Mouse (Mus musculus) frontal cortex, postnatal 25 days (tissue): ENCODE data around the gene Tmem202.
A peak's percentile ranks its signal among the peaks of the same experiment; 100 is the strongest.

Experiments used
- DNase-seq, 2 experiments: peaks; one replicate each; pipeline ENCODE4 v3.0.0; 2022; ENCODE audit warnings: low spot score in 2 of 2

The Tmem202 gene

DNA sequence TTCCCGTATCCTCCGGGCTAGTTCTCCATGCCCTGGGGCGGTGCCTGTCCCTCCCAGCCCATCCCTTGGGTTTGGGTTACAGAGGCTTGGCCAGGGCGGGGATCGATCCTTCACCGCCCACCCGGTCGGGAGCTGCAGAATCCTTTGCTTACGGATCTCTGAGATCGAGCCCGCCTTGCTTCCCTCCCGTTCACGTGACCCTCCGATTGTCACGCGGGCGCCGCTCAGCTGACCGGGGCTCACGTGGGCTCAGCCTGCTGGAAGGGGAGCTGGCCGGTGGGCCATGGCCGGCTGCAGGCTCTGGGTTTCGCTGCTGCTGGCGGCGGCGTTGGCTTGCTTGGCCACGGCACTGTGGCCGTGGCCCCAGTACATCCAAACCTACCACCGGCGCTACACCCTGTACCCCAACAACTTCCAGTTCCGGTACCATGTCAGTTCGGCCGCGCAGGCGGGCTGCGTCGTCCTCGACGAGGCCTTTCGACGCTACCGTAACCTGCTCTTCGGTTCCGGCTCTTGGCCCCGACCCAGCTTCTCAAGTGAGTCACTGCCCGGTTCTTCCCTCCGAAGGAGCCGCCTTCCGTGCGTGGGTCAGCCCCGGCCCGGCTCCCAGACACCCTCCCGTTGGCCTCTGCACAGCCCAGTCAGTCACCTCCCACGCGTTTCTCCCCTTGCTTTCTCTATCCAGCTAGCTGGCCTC is at the start of gene Tmem202, which contains the start of gene Hexa:
Gene Tmem202 (minus strand): TSS at position 407 of the 697 bp plus-strand sequence.
Gene Hexa (plus strand): TSS at position 100 of the 697 bp plus-strand sequence.
- peak; percentile 53 to 62 for DNase-seq

DNA sequence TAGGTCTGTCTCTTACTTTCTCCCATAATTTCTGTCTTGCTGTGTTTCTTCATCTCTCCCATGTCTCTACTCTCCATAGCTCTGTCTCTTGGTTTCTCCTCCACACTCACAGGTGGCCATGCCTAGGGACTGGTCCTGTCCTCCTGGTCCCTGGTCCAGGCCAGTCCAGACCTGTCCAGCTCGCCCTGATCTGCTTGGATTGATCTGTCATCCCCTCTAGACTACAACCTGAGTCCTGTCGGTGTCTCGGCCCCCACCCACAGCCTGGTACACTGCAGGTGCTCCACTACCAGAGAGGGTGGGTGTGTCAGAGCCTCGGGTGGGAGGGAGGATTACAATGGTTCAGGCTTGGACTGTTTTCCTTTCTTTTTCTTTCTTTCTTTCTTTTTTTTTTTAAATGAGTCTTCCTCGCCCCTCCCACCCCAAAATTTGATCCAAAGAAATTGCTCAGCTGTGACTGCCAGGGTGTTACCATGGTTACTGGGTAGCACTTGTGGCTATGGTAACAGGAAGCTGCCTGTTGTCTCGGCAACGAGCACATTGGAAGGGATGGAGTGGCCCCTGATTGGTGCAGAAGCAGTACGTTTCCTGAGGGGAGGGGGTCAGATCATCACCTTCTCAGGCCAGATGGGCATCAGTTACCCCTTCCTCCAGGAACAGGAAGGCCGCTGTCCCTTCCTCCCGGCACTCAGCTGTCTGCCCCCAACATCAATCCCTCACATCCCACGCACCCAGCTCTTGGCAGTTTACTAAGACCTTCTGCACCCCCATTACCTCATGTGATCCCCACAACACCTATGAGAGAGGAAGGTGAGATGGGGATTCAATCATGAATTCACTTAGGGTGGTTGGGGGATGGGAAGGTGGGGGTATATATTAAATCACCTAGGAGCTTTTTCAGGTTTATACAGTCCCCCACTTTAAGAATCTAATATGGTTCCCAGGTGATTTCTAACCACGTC is 49.3 kb upstream of the Tmem202 start:
- peak; percentile 27 to 61 for DNase-seq

DNA sequence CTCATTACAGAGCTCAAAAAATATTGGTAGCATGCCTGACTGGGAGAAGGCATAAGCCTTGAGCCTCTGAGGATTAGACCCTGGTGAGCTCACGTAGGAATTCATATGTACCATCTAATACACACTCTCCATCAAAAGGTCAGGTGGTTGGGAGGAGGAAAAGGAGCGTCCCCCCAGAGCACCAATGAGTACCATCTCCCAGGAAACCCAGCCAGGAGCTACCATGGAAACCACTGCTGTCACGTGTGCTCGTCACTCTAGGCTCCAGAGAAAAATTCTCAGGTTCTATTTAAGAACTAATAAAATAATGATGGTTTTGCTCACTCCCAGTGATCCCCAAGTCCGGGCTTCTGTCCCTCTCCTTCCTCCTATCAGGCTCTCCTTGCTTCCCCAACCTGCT is 48.6 kb upstream of the Tmem202 start:
- DNase-seq = no peak

DNA sequence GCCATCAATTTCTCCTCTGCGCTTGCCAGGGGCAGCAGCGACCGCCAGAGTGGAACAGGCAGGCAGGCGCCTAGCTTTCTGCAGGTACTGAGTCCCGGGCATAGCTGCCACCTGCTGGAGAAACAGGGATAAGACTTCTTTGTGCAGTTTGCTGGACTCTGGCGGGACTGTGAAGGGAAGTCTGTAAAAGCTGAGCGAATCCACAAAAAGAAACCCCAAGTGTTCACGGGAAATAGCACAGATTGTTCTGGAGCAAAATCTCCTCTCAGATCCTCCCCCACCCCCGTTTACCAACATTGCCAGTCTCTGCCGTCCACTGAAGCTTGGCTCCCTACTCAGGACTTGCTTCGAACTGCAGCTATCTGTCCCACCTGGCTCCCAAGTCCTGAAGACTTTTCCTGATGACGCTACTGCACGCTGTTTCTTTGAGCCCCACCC is 45.2 kb upstream of the Tmem202 start:
- peak; percentile 49 to 65 for DNase-seq

DNA sequence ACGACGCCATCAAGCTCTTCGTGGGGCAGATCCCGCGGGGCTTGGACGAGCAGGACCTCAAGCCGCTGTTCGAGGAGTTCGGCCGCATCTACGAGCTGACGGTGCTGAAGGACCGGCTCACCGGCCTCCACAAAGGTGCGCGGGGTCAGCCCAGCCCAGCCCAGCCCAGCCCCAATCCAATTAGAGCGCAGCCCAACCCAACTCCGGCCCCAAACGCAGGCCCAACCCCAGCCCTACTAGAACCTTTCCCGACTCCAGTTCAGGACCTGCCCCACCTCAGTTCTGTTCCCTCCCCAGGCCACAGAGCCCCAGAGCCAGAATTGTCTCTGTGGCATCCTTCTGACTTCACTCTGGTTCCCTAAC is 38.8 kb upstream of the Tmem202 start:
- DNase-seq = no peak

DNA sequence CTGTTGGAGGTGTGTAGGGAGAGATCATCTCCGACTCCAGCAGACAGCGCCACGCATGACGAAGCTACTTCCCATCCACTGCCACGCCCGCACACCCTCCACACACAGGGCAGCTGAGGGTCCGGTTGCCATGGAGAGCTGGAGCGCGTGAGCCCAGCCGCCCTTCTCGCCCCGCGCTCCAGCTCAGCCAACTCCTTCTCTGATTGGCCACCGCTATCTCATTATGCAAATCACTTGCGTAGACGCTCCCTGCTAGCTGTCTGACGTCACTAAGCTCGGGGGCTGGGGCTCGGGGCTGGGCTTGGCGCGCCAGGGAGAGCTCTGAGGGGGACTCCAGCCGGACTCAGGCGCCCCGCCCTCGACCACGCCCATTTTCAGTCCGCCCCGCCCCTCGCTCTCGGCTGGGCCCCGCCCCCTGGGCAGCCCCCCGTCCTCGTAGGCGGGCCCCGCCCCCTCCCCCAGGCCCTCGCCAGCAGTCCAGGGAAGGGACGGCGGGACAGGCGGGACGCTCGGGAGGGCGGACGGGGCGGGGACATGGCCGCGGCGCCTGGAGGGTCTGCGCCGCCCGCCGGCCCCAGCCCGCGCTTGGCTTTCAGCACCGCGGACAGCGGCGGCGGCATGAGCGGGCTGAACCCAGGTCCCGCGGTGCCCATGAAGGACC is 38.3 kb upstream of the Tmem202 start, which contains the start of gene Celf6:
Gene Celf6 (plus strand): TSS at position 74 of the 661 bp plus-strand sequence.
- peak; percentile 68 to 84 for DNase-seq

DNA sequence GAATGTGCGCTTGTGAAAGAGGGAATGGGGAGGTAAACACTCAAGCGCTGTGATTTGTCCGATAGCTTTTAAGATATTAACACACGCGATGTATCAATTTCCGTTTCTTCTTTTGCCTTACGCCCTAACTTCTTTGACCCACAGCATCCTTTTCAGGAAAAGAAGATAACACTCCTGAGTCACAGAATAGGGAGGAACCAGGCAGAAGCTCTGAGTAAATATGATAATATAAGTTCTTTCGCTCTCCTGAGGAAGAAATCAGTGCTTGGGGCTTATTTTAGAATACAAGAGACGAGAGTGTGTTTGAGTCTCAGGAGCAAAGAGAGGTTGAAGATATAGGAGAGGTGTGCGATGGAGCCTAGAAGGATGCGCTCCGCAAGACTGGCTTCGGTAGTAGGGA is 37.8 kb upstream of the Tmem202 start:
- no peak for DNase-seq

DNA sequence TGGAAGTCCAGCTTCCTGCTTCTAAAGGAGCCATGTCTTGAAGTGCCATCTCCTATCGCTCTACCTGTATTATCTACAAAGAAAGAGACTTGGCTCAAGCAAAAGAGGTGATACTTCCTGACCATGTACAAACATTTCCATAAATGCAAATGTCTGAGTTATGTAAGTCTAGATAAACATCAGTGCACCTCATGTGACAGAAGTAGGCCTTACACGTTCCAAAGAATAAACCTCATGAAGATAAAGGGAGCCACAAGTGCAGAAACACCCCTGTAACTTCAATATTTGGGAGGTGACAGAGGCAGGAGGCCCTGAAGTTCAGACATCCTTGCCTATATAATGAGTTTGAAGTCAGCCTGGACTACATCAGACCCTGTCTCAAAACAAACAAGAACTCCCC is 32.2 kb upstream of the Tmem202 start:
- DNase-seq = no peak

DNA sequence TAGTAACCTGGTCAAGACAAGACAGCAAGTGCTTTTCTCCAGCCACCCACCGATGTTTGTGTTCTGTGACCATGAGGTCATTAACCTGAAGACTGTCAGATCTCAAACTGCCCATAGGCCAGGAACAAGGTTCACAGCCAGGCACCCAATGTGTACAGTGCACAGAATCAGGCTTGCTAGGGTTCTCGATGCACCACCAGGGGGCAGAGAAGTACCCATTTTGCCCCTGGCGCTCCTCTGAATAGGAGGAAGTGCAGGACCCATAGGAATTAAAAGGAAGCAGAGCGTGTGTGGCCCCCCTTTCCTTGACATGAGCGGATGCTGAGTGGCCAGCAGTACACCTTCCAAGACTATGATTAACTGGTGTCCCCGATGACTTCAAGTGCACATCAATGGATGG is 27.5 kb upstream of the Tmem202 start:
- peak; percentile 41 to 49 for DNase-seq

DNA sequence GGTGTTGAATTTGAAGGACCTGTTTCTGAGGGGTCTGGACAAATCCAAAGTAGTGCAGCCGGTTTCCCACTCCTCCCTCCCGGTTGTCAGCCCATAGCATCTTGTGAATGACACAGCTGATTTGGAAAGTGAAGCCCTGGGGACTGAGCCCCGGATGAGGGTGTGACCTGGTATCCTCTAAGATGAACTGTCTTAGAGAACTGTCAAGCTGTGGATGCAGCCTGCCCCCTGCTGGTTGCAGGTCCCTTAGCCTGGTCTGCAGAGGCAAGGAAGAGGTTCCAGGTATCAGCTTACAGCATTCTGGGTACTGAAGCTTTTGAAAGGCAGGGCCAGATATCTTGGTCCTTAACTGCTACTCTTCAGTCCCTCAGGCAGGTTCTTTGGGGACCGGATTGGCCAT is 26.0 kb upstream of the Tmem202 start:
- peak; percentile 57 to 68 for DNase-seq

DNA sequence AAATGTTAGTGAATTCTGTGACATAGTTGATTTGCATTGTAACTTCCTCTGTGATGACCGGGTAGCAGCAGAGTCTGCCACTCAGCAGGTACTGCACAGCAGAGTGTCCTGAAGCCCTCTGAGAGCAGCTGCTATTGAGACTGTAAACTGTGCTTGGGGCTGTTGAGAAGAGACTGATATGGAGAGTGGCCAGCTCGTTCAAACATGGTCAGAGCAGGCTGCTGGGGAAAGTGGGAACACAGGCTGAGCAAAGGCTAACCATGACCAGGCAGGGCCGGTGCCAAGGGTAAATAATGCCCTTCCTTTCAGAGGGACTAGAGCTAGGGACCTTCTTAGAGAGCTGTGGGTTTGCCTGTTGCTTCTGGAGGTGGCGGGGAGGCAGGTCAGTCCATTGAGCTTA is 14.1 kb upstream of the Tmem202 start:
- DNase-seq = no peak

DNA sequence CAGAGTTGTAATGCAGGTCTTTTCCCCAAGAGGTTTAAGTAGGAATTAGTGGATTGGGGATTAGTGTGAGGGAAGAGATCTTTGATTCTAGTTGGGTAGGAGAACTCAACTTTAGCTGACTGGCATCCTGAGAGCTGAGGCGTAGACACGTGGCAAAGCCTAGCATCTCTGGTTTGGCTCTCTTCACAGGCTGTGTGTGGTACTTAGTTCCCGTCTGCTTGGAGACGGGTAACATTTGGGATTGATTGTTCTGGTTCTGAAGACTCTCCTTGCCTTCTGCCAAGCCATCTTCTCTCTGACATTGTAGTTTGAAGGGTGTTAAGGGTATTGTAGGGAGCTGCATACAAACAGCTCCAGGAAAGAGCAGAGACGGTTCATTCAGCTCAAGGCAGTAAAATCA is 13.0 kb upstream of the Tmem202 start:
- DNase-seq = no peak

DNA sequence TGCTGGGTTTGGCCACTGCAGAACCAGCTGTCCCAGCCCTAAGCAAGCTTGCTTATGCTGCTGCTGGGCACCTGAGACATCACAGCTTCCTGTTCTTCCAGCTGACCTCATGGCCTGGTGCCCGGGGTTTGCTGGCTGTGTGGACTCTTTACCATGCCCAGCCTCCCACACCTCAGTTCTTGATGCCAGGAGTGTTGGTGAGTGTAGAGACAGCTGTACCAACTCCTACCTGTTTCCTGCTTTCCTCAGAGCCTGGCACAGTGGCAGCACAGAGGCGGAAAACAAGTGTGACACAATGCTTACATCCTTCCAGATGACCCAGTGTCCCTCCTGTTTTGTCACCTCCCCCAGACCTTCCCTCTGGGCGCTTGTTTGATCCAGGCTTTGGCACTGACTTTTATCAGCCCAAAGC is 12.0 kb upstream of the Tmem202 start:
- DNase-seq = no peak

DNA sequence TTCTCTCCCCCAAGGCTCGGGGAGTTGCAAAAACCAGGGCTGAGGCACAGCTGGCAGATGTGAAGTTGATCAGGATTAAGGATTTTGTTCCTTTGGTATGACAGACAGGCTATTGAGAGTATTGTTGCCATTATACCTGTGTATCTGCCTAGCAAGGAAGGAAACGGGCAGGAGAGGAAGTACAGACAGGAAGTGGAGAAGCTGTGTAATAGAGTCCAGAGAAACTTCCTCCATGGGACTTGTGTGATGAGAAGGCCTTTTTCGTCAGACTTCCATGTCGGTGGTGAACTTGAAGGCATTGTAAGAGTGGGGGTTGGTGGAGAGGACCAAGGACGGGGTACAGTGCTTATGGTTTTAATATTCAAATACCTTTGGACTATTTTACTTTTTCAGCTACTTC is 11.4 kb upstream of the Tmem202 start:
- no peak for DNase-seq

DNA sequence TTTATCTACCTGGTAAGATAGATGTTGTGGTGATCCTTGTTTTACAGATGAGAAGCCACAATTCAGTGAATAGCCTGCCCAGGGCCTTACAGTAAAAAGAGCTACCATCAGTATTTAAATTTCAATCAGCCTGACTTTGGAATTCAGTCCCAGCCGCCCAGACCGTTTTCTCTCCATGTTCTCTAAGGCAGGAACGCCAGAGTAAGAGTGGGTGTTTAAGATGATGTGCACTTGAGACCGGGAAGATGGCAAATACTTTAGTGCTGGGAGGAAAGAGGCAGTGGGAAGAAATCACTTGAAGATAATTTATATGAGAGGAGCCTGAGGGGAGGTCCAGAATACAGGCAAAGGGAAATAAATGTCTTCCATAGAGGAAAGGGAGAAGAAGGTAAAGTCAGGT is 10.4 kb upstream of the Tmem202 start:
- no peak for DNase-seq

DNA sequence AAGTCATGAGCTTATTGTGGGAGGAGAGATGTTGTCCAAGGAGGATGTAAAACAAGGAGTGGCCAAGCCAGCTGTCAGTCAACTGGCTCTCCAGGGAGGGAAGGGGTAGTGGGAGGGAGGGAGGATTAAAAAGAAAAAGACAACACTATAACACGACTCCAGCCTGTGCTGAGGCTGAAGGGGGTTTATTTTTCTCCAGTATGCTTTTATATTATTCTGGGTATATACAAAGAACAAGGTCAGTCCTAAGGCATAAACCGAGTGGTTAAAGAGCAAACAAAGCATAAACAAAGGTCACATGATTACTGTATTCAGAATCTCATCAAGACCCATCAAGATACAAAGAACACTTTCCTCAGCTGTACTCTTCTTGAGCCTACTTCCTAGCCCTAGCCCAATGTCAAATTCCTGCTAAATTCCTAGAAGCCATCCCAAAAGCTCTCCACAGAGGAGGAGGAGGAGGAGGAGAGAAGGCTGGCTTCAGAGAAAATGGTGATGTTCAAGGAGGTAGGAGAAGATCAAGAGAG is 9.4 kb upstream of the Tmem202 start:
- no peak for DNase-seq

DNA sequence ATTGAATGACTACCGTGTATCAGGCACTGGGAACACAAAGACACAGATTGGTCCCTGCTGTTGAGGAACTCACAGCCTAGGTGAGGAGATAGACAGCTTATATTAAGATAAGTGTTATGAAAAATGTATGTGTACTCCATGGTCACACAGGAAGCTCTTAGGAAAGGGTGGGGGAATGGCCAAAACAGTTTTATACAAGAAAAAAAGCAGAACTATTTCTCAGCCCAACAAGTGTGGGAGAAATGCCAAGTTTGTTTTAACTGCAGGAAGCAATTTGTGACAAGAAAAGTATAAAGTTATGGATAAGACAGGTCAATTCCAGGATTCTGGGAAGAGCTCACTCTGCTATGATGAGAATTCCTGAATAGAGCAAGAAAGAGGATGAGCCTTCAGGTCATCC is 8.2 kb upstream of the Tmem202 start:
- no peak for DNase-seq

DNA sequence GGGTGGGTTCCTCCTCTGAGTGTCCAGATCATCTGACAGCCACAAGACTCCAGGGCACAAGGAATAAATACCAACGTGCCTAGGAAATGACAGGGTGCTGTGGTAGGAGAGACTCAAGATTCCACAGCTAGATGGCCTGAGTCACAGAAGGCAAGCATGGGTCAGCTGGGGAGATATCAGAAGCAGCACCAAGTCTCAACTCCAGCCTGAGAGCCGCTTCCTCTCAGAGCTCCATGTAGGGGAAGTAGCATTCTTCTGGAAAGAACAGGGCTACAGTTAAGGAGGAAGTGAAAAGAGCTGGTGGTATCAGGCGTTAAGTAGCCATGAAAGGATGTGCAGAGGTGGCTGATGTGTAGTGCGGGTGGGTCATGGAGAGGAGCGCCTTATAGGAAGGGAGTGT is 5.1 kb upstream of the Tmem202 start:
- DNase-seq = no peak

DNA sequence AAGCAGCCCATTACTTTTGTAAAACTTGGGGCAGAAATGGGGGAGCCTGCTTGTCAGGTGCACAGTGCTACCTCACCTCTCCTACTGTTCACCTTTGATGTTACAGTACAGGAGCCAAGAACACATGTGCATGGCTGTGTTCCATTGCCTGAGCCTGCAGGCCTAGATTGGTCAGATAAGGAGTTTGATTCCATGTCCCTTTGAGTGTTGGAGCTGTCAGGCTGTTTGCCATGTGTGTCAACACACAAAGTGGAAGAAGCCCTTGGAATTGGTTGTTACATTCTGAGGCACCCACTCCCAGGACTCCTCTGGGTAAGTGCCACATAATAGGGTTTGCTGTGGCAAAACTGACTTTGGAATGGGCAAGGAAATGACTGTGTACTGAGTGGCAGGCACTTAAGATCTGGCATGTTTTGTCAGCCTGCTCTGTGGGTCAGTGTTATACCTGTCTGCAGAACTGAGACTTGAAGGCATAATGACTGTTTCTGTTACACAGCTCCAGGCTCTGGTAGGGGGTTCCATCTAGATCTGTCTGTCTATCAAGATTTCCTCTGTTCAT is 3.2 kb upstream of the Tmem202 start:
- DNase-seq = no peak

DNA sequence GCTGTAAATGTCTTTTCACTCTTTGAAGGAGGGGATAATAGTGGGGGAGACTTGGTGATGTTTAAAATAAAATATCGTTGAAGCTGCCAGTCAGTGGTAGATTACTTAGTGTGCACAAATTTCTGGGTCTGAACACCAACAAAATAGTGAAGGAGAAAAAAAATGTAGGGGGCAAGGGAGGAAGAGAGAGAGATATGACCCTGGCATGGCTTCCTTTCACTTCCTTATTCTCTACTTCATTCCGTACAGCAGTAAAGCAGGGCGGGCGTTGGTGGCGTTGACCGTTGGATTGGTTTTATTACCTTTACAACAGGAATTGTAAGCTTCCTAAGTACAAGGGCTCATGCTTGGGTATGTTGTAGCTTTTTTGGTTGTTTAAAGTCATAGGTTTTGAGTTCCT is 2.0 kb upstream of the Tmem202 start:
- DNase-seq = no peak

DNA sequence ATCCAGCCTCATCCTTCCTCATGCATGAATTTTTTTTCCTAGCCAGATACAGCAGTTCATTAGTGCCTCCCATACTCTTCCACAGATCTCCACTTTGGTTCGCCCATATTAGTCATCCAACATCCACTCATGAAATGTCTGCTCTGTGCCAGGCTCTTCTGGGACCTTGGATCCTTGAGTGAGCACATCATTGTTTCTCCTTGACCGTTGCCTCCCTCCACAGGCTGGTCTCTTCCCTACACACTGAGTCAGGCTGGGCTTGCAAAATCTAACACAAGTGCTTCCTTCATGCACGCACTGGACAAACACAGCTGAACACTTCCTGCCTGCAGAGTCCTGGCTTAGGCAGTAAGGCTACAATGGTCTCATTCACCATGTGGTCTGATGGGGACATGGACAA is 2.0 kb downstream of the Tmem202 start:
- DNase-seq = no peak

DNA sequence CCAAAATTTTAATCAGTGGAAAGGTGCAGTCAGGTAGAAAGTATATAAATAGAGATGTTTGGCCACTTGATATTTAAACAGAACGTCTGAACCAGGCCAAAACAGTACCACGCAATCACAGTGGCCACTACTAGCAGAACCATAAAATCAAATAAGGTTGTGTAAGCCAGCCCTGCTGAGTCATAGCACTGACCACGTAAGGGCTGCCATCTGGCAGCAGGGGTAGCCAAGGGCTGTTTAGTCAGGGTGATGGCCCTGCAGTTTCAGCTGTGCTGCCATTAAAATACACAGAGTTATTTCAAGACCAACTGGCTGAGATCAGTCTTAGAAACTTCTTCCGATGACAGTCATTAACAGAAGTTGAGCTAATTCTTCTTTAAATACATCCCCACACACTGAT is 5.8 kb downstream of the Tmem202 start:
- DNase-seq = no peak
